Mouse (Mus musculus) heart, postnatal 0 days (tissue): ENCODE data around the gene Pitpnm3. TPM values are rescaled to one million over a fixed set of nuclear protein-coding genes. Genes with fewer than 3 reads are reported as not detected.

Experiments
- ATAC-seq: fragments of 200-750 bp; cut with Nextera tagmentation; 2 replicates; pipeline ENCODE4 v1.8.0; 2017; ENCODE audit warnings: low read depth, moderate number of reproducible peaks, moderate library complexity; ENCODE audit not compliant: insufficient read depth
- DNase-seq: peaks from one replicate; pipeline ENCODE4 v3.0.0-alpha.2; 2016; ENCODE audit warnings: low spot score
- H3K27ac ChIP-seq: fragments of 300-500 bp; sonication (generic); 2 replicates; pipeline ENCODE4 v1.5.1; 2014; ENCODE audit warnings: low read depth, mild to moderate bottlenecking
- H3K27me3 ChIP-seq: fragments of 300-500 bp; sonication (generic); 2 replicates; pipeline ENCODE4 v1.6.1; 2014; ENCODE audit warnings: low read length, mixed read lengths; ENCODE audit not compliant: control insufficient read depth, insufficient read depth
- H3K36me3 ChIP-seq: fragments of 300-500 bp; sonication (generic); replicated peaks from 2 replicates; pipeline ENCODE4 v1.6.1; 2014; ENCODE audit warnings: low read length, mixed read lengths; ENCODE audit not compliant: control insufficient read depth, insufficient read depth
- H3K4me1 ChIP-seq: fragments of 300-500 bp; sonication (generic); 2 replicates; pipeline ENCODE4 v1.6.1; 2014; ENCODE audit warnings: antibody characterized with exemption; ENCODE audit not compliant: control insufficient read depth, insufficient read depth
- H3K4me2 ChIP-seq: fragments of 300-500 bp; sonication (generic); 2 replicates; pipeline ENCODE4 v1.6.1; 2014; ENCODE audit warnings: low read depth, mild to moderate bottlenecking, low read length, moderate library complexity
- H3K4me3 ChIP-seq: fragments of 300-500 bp; sonication (generic); 2 replicates; pipeline ENCODE4 v1.5.1; 2014; ENCODE audit warnings: low read depth, low read length
- H3K9ac ChIP-seq: fragments of 300-500 bp; sonication (generic); replicated peaks from 2 replicates; pipeline ENCODE4 v1.6.1; 2014; ENCODE audit warnings: low read depth, low read length, mixed read lengths
- H3K9me3 ChIP-seq: fragments of 300-500 bp; sonication (generic); replicated peaks from 2 replicates; pipeline ENCODE4 v1.6.1; 2016; ENCODE audit warnings: low read length; ENCODE audit not compliant: control insufficient read depth
- CTCF ChIP-seq: IDR thresholded peaks from 2 replicates; pipeline ENCODE4 v1.5.1; 2016; ENCODE audit warnings: antibody characterized with exemption, control low read depth, low read depth
- EP300 ChIP-seq: IDR thresholded peaks from 2 replicates; pipeline ENCODE4 v1.6.1; 2016; ENCODE audit warnings: antibody characterized with exemption, low read depth
- WGBS: fragments of 180-500 bp; shearing (Covaris S2); extraction: QIAGEN DNeasy Blood & Tissue Kit; methylation state at CpG from one replicate; pipeline ENCODE4 v1.1.7; 2014; 5-methylcytosine and 5-hydroxymethylcytosine counted together
- polyA plus RNA-seq: library from polyadenylated mRNA; unstranded; fragments of >200 nt; fragmentation: Nextera tagmentation; extraction: Ambion mirVana; gene quantifications from 2 replicates; pipeline ENCODE4 v1.2.1, GENCODE M21; 2015
- total RNA-seq: library from RNA; depleted of rRNA; stranded (reverse); fragments of >200 nt; gene quantifications from 2 replicates; pipeline ENCODE4 v1.2.3, GENCODE M21; 2014; ENCODE audit warnings: low replicate concordance

Pitpnm3 gene
- total and polyA plus RNA-seq, 2 experiments from 2014 or later: 0.38 to 1.0 TPM

DNA sequence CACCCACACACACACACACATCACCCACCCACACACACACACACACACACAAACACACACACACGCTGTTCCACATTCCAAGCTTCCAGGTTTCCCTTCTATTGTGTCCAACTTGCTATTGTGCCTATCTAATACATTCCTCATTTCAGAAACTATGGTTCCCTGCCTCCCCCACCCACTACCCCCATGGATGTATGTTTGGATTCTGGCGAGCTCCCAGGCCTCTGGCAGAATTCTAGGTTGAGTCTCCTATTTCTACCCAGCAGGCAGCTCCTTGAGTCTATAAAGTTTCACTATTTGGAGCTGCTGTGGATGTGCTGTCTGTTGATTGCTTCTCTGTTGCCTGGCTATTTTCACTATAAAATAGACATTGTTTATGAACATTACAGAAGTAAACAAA is 21.0 kb upstream of the Pitpnm3 start:
- no peaks in the 10 kb centered on the region for H3K27me3 ChIP-seq
- no peaks in the 10 kb centered on the region for H3K9me3 ChIP-seq
- no peak overlapping the region for H3K4me2 ChIP-seq
- ATAC-seq (no peak), DNase-seq (no peak)
- TF ChIP-seq CTCF (no peak), EP300 (no peak)
- no peaks in the 10 kb centered on the region for H3K4me1 ChIP-seq
- no peak overlapping the region for H3K9ac ChIP-seq
- H3K27ac ChIP-seq: no peak overlapping the region
- no peak overlapping the region for H3K4me3 ChIP-seq
- H3K36me3 ChIP-seq: peaks cover 41% of the 10 kb centered on the region
- 67% methylated on average over 2 of the region's 2 CpGs for WGBS

DNA sequence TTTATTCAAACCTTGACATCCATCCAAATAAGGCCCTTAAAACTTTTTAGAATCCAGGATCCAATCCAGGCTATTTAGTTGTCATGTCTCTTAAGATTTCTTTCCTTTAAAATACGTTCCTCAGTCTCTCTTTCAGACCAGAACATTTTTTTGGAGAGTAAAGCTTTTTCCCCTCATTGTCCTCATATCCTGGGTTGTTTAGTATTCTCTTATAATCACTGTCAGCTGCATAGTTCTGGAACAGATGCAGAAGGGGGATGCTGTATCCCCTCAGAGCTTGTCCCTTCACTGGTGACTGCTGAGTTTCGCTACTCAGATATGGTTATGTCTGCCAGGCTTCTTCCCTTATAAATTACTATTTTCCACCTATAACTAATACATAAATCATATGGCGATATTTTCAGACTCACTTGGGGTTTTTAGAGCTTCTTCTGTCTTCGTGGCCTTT is 20.4 kb upstream of the Pitpnm3 start:
- DNase-seq: no peak
- TF ChIP-seq EP300: no peak
- no peak for TF ChIP-seq CTCF
- ATAC-seq: no peak
- Histone ChIP-seq H3K9me3 (no peaks in the 10 kb centered on the region), H3K4me3 (no peak overlapping the region), H3K27ac (no peak overlapping the region), H3K9ac (no peak overlapping the region), H3K4me2 (no peak overlapping the region), H3K4me1 (no peaks in the 10 kb centered on the region), H3K36me3 (peaks cover 41% of the 10 kb centered on the region), H3K27me3 (no peaks in the 10 kb centered on the region)
- WGBS: 80% methylated on average over 4 of the region's 4 CpGs

DNA sequence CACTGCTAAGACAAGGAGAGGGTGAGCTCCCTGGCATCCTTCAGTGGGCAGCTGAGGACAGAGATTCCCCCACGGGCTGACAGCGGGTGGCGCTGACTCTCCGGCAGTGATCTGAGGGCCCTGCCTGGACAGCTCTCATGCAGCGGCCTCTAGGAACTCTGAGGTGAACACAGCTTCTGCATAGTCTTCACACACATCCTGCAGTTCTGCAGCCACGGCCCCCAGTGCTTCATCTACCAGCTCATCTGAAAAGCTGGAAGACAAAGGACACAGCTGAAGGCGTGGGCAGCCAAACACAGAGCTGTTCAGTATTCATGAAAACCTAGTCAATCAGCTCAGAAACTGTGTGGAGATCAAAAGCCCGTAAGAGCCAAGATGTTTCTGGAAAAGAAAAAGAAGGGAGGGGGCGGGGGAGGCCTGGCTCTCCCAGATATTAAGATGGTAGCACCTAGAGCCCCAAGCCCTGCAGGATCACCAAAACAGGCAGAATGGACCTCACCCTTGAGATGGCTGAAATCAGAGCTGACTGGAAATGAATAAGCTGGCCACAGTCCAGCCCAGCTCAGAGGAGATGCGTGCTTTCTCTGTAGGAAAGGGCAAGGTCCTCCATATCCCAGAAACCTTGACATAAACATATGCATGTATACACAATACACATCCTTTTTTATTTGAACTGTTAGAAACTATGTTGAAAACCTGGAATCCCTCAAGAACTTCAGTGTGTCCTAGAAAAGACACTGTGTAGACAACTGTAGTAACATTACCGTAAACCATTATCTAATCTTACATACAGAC is 19.8 kb upstream of the Pitpnm3 start:
- Histone ChIP-seq H3K9me3 (no peaks in the 10 kb centered on the region), H3K36me3 (peaks cover 37% of the 10 kb centered on the region)
- ATAC-seq: no peak

DNA sequence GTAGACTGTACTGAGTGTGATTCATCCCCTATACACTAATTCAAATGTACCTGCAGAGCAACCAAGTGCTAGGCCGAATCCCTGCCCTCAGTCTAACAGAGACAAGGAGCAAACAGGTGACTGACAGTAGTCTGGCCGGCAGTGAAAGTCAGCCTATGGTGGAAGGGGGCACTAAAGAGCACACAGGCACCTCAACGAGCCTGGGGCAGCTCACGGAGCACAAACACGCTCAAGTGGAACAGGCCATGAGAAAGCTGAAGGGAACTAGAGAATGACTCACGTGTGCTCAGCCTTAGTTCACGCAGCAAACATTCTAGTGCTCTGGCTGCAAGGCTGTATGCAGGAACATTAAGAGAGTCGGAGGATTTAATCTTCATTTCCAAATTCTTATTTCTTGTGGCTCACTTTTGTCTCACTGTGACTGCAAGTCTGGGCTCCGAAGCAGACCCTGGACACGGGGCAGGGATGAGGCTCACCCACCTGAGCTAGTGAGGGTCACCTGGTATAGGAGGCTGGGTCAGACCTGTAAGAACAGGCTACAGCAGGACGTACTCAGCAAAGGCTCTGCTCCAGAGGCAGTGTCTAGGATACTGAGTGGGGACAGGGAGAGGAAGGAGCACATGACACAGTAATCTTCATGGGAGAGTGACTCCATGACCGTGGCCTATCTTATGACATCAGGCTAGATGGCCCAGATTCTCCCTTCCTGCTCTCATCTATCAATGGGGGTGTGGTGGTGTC is 17.7 kb upstream of the Pitpnm3 start:
- no peaks in the 10 kb centered on the region for H3K27me3 ChIP-seq
- TF ChIP-seq CTCF: no peak
- TF ChIP-seq EP300: no peak
- 81% methylated on average over 12 of the region's 12 CpGs for WGBS

More for the DNA sequence above, 19.8 kb upstream of the Pitpnm3 start:
- Histone ChIP-seq H3K27ac (no peak overlapping the region), H3K9ac (no peak overlapping the region), H3K27me3 (no peaks in the 10 kb centered on the region), H3K4me3 (no peak overlapping the region), H3K4me1 (no peaks in the 10 kb centered on the region), H3K4me2 (no peak overlapping the region)
- WGBS: 79% methylated on average over 11 of the region's 11 CpGs
- DNase-seq: no peak
- TF ChIP-seq CTCF (no peak), EP300 (no peak)

DNA sequence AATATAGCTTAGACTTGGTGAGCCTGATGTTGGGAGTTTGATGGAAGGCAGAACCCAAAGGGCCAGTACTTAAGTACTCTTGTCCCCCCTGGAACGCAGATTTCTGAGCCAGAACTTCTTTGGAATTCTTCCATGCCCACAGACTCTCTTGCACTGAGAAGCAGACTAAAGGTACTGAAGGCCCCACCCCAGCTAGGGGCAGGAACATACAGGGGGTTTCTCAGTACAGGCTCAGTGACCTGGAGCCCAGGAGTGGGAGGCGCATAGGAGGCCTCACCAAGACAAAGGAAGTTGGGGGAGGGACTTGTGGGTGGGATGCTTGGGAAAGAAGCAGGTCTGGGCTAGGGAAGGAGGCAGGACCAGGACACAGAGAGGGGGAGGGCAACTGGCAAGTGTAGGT is 15.5 kb upstream of the Pitpnm3 start:
- TF ChIP-seq CTCF (no peak), EP300 (no peak)
- H3K4me3 ChIP-seq: no peak overlapping the region
- ATAC-seq: no peak

More for the DNA sequence above, 17.7 kb upstream of the Pitpnm3 start:
- Histone ChIP-seq H3K4me1 (no peaks in the 10 kb centered on the region), H3K9me3 (no peaks in the 10 kb centered on the region), H3K4me3 (no peak overlapping the region), H3K36me3 (peaks cover 25% of the 10 kb centered on the region), H3K9ac (no peak overlapping the region), H3K27ac (no peak overlapping the region), H3K4me2 (no peak overlapping the region)
- ATAC-seq (no peak), DNase-seq (no peak)

More for the DNA sequence above, 15.5 kb upstream of the Pitpnm3 start:
- H3K9ac ChIP-seq: no peak overlapping the region
- 61% methylated on average over 2 of the region's 2 CpGs for WGBS
- no peak overlapping the region for H3K4me2 ChIP-seq
- DNase-seq: no peak
- no peaks in the 10 kb centered on the region for H3K4me1 ChIP-seq
- H3K27ac ChIP-seq: no peak overlapping the region
- H3K9me3 ChIP-seq: no peaks in the 10 kb centered on the region
- no peaks in the 10 kb centered on the region for H3K27me3 ChIP-seq
- H3K36me3 ChIP-seq: peaks cover 20% of the 10 kb centered on the region
